Mouse (Mus musculus): ENCODE data around the gene Med13l.

DNA sequence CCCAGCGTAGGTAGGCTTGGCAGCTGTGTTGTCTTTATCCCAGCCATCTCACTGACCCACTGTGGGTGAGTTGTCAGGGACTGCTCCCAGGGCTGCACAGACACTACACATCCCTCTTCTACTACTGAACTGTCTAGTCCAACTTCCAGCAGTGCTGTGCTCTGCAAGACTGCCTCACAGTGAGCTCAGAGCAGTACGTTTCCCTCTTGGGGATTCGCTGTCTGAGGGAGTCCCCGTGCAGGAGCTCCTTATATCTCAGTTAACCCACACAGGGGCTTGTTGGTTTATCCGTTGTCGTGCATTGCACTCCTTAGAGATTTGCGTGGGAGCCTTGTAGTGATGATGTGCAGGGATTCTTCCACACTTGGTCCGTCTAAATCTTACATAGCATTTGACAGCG is 144.5 kb downstream of the Med13l start:
- no peak for TF ChIP-seq GATA1 (IDR thresholded peaks at IDR 0.05; ENCODE audit: low read length)
- no peak for TF ChIP-seq TAL1 (IDR thresholded peaks at IDR 0.05; ENCODE audit: low read length)

Data from erythroblast, embryonic 14.5 days (primary cell).